Mouse (Mus musculus): Measurements from ENCODE around the gene Runx2.

- no peak for TF ChIP-seq CTCF (IDR thresholded peaks at IDR 0.05; ENCODE audit: low read depth)
- TF ChIP-seq EP300 (IDR thresholded peaks at IDR 0.05; ENCODE audit: low read depth), result no peak
These were observed 364.6 kb downstream of the Runx2 start for GRCm38 (mm10) chr17:44449915-44450471.
